Mouse (Mus musculus) liver, postnatal 0 days (tissue): Measurements from ENCODE around the gene Dpf3.

Experiments
- CTCF ChIP-seq: sonication (generic); IDR thresholded peaks from 2 replicates; pipeline ENCODE4 v1.5.1; 2016; ENCODE audit warnings: antibody characterized with exemption, low read depth
- EP300 ChIP-seq: IDR thresholded peaks from 2 replicates; pipeline ENCODE4 v1.6.1; 2016; ENCODE audit warnings: antibody characterized with exemption, low read depth, mild to moderate bottlenecking

DNA sequence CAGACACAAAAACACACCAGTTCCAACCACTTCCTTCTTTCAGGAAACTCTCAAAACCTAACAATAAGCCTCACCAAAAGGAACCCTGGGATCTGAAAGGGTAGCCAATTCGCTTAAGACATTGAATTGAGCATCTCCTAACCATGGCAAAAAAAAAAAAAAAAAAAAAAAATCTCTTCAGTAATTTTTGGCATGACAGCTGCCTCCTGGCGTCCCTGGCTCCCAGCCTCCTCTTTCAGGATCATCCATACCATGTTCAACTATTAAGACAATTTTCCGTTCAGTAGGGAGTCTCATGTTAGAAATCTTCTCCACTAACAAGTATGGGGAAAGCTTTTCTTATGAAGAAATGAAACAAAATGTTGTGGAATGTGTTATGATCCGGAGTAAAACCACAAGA lies 233.1 kb downstream of the Dpf3 start:
- TF ChIP-seq EP300 (no peak), CTCF (no peak)
